Mouse (Mus musculus) erythroid progenitor cell, adult 5-6 weeks (primary cell): ENCODE data around the gene Psmc5. TPM values are rescaled to one million over a fixed set of nuclear protein-coding genes. Genes with fewer than 3 reads are reported as not detected.

Source experiments
- ATAC-seq: replicated peaks from 2 replicates; pipeline ENCODE4 v1.8.0; 2016; ENCODE audit warnings: moderate number of reproducible peaks, mild to moderate bottlenecking, moderate TSS enrichment, inconsistent platforms; ENCODE audit not compliant: poor library complexity, low FRiP score, severe bottlenecking
- total RNA-seq, 2 experiments: library from RNA; stranded (forward) in 1 of 2; stranded (reverse) in 1 of 2; fragments of 150-400 nt in 1 of 2; fragments of 186-747, 209-891 nt in 1 of 2; gene quantifications; 2 replicates each; pipeline versions ENCODE4 v1.2.3 to v1.2.4; 2015 to 2017; ENCODE audit warnings: low replicate concordance in 2 of 2

Gene Psmc5
- total RNA-seq, 2 experiments from 2014 or later, result 33.4 to 41.5 TPM

DNA sequence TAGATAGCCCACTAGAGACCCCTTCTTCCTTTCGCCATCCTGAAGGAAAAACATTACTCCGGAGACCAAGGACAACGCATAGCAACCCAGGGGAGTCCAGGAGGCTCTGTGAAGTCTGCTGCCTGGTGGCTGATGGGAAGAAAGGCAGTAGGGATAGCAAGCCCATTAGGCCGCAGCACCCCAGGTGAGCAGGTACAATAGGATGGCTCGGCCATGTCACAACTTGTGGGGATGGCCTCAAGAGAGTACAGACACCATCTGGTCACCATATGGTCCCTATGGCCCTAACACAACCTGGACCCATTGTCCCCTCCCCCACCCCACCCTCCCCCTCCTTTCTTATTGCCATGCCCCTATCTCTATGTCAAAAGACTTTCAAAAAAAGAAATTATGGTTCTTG is 11.9 kb downstream of the Psmc5 start:
- ATAC-seq, result no peak

DNA sequence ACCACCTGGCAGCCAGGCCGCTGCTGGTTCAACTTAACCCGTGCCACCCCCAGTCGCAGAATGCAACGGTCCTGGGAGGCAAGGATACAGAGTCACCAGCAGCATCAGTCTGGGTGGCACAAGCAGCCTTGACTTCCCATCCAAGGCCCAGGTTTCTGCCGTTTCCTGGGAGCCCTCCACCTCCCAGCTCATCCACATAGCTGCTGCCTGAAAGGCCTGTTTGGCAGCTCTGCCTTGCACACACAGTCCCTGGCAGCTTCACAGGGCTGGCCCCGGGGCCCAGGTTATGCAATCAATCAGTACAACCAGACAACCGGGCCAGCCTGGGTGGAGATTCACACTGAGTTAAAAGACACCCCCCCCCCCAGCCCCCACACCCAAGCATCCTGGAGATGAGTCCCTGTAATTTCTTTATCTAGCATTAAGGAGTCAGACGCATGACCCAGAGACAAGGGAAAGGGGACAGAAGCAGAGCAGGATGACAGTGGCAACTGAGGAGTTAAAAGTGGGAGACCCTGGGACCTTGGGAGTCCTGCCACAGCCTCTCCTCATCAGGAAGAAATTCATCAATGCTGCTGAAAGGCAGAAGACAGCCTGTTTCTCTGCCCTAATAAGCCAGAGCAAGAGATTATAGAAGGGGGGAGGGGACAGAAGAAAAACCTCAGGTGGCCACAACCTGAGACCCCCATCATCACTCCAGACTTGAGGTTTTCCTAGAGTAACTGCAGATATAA is 12.5 kb downstream of the Psmc5 start:
- ATAC-seq, result no peak

DNA sequence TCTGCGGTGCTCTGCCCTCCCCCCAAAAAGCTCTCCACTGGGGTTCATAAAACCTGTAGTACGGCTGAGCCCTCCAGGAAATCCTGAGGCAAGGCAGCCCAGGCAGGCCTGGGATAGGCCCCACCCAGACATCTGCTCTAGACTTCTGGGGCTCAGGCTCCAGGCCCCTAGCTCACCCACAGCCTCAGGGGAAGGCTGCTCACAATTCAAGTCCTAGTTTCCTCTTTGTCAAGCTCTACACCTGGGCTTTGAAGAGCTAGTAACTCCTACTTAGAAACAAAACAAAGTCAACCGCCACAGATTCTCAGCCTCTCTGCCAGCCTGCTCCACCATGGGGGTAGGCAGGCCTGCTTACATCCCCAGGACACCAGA is 13.1 kb downstream of the Psmc5 start:
- ATAC-seq, result no peak

DNA sequence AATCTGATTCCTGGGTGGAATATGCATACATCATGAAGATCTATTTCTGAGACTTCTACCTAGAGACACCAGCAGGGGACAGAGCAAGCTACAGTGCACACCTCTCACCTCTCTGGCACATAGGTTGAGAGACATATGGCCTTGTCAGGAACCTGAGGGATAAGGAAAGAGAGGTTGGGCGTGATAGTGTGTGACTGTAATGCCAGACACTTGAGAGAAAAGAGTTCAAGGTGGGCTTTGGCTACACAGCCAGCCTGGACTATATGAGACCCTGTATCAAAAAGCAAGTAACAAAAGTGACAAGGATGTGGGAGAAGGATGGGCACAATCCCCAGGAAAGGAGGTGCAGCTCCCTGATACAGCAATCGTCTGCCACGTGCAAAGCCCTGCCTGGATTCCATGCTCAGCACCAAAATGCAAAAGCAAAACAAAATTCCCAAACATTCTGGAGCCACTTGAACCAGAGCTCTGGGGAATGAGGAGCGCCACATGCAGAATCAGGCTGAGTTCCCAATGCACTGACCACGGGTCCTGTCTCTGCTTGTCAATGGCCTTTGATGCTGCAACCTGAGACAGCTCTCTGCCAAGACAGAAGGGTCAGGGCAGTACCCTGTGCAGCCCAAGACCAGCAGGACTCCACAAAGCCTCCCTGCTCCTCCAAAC is 15.3 kb downstream of the Psmc5 start:
- no peak for ATAC-seq

GRCm38 (mm10) chr11:106271794-106272643 is 16.1 kb downstream of the Psmc5 start:
- peak; percentile 46 for ATAC-seq

DNA sequence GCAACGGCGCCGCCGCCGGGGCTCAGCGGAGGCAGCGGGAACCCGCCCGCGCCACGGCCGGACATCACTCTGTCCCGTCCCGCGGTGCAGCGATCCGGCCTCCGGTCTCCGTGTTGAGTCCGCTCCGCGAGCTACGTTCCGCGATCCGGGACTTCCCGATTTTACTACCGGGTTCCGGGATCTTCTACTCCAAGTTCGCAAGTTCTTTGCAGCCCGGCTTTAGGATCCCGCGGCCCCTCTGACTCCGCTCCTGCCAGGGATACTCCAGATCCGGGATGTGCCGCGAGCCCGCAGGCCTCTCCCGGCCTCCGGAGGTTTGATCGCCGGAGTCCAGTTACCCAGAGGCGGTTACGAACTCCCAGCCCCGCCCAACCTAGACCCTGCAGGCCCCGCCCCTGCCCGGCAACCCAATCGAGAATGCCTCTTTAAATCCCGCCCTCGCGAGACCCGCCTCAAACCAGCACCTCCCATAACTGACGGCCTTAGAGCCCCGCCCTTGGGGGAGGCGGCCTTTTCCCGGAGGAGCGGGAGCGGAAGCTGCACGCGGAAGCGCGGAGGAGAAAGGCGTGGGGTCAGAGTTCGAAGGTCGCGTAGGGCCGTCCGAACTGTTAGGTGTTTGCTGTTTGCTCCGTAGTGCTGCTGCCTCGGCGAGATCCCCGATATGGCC is 16.8 kb downstream of the Psmc5 start, which contains the start of gene Smarcd2:
TSS of gene Smarcd2 (minus strand) at position 329 of the 667 bp plus-strand sequence.
- peak; percentile 88 for ATAC-seq

- no peak for ATAC-seq
Measured at GRCm38 (mm10) chr11:106273311-106273684, 17.3 kb downstream of the Psmc5 start.

- ATAC-seq, result no peak
Measured at GRCm38 (mm10) chr11:106273811-106274210, 17.9 kb downstream of the Psmc5 start.

GRCm38 (mm10) chr11:106274374-106274773 is 18.4 kb downstream of the Psmc5 start:
- ATAC-seq, result no peak

DNA sequence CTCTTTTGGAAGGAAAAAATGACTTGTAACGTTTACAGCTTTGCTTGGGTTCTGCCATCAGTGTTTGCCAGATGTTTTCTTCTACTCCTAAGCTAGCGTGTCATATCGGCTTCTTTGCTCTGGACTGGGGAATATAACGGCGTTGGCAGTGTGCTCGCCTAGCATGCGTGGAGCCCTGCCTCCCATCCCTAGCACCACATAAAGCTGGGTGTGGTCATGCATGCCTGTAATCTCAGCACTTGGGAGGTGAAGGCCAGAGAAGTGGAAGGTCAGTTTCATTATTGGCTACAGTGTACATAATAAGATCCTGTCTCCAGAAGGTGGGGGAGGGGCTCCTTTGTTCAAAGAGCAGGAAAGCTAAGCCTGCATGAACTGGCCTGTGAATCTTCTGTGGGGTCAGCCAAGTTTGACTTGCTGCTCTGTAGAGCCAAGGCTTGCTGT is 19.0 kb downstream of the Psmc5 start:
- no peak for ATAC-seq

GRCm38 (mm10) chr11:106276454-106276853 is 20.5 kb downstream of the Psmc5 start, which contains the start of gene Tcam1:
Tcam1 (plus strand) TSS chr11:106276672.
- peak; percentile 43 for ATAC-seq

DNA sequence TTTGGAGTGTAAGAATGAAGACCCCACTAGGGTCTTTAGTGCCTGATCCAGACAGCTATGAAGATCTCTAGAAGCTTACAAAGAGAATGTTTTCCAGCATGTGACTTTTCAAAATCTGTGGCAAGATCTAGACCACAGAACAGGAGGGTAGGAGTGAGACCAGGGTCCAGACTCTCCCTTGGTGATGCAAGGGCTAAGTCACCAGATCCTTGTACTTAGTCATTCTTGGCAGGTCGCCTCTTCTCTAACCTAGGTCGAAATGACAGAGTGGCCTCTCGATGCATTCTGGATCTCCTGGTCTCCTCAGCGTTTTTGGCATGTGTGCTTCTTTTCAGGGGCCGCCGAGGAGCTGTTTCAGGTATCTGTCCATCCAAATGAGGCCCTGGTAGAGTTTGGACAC is 26.5 kb downstream of the Psmc5 start:
- no peak for ATAC-seq

- ATAC-seq, result no peak
Measured at GRCm38 (mm10) chr11:106283371-106283770, 27.4 kb downstream of the Psmc5 start.

- no peak for ATAC-seq
Measured at GRCm38 (mm10) chr11:106284126-106284525, 28.2 kb downstream of the Psmc5 start.

- ATAC-seq, result no peak
Measured at GRCm38 (mm10) chr11:106286206-106286605, 30.3 kb downstream of the Psmc5 start.

DNA sequence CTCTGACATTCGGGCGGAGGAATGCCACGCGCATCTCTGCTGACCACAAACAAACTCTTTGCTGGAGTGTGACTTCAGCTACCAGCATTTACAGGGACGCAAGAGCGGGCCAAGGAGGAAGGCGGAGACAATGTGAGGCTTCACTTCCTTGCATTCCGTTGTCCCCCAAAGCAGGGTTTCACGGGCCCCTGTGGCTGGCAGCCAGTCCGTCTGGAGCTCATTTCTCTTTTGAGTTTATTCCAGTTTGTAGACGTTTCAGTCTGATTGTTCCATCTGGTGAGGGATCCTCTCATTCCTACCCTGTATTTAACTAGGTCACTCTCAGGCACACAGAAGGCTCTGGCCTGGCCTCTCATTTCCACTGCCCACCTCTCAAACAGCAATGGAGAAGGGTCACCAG is 31.0 kb downstream of the Psmc5 start:
- ATAC-seq, result no peak

DNA sequence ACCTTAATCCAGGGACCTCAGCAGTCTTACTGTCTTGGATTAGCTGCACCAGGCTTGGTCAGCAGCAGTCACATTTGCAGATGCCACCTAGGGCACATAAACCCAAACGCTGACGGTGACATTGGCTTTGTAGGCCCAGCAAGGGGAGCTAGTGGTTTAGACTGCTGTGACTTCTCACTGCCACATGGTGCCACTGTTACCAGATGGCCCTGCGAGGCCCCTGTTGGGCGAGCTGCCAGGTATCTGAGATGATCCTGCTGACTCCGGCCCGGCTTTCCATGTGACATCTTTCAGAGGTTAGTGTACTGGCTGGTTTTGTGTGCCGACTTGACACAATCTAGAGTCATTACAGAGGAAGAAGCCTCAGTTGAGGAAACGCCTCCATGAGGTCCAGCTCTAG is 33.4 kb downstream of the Psmc5 start:
- 0 out of 2 replicates have a peak, but pooled peaks have one; percentile 54 for ATAC-seq

DNA sequence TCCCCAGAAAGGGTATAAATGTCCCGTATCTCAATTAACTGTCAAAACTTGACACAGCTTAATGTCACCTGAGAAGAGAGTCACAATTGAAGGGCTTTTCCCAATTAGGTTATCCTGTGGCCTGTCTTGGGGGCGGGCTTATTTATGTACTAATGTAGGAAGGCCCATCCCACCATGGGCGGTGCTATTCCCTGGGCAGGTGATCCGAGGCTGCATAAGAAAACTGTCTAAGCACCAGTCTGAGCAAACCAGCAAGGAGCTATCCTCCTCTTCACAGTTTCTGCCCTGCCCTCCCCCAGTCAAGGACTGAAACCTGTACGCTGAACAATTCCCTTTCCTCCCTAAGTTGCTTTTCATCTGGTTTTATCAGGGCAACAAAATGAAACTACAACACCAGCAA is 34.4 kb downstream of the Psmc5 start:
- ATAC-seq, result no peak

- ATAC-seq, result no peak
Measured at GRCm38 (mm10) chr11:106291861-106292260, 35.9 kb downstream of the Psmc5 start.

- ATAC-seq, result no peak
Measured at GRCm38 (mm10) chr11:106301765-106302164, 45.8 kb downstream of the Psmc5 start, which contains the start of gene Gh. Gh (minus strand) TSS chr11:106301865.
